1 mouse cellular context compared by ENCODE assay signal in genomic region chr17:12921073-12921472, GRCm38 (mm10).
TF ChIP-seq lines count a peak whose summit lies in the region.

No protein-coding gene starts in this region.

TF ChIP-seq in CH12.LX, 34 proteins besides CTCF, POLR2A, EP300 and RAD21:
- TF ChIP-seq MAZ (IDR thresholded peaks at IDR 0.05; ENCODE audit: low read depth, low read length) (no peak), JUN (IDR thresholded peaks at IDR 0.05; ENCODE audit: insufficient read depth, low read depth, low read length) (peak; percentile 88), POLR2AphosphoS2 (IDR thresholded peaks at IDR 0.05; ENCODE audit: low read depth, low read length) (no peak), IRF4 (IDR thresholded peaks at IDR 0.05; ENCODE audit: low read depth, low read length) (peak; percentile 90), ETS1 (conservative IDR thresholded peaks at IDR 0.05; ENCODE audit: low read depth, low read length) (peak; percentile 30; the same call in 1 of the 2 replicates), RCOR1 (conservative IDR thresholded peaks at IDR 0.05; ENCODE audit: low read depth, low read length) (no peak), JUND (conservative IDR thresholded peaks at IDR 0.05; ENCODE audit: low read depth, low read length) (peak; percentile 76)
